Mouse (Mus musculus) midbrain, postnatal 0 days (tissue): ENCODE measurements around the gene Olfm2. TPM values are rescaled to one million over a fixed set of nuclear protein-coding genes. Genes with fewer than 3 reads are reported as not detected.

ENCODE experiments used
- ATAC-seq: fragments of 200-750 bp; cut with Nextera tagmentation; 2 replicates; pipeline ENCODE4 v1.8.0; 2017; ENCODE audit warnings: moderate number of reproducible peaks, mild to moderate bottlenecking, moderate TSS enrichment, moderate library complexity; ENCODE audit not compliant: low FRiP score
- DNase-seq: peaks from one replicate; pipeline ENCODE4 v3.0.0-alpha.2; 2015; ENCODE audit warnings: low spot score
- H3K27ac ChIP-seq: fragments of 300-500 bp; sonication (generic); 2 replicates; pipeline ENCODE4 v1.5.1; 2014; ENCODE audit warnings: low read depth, mild to moderate bottlenecking, low read length, mixed read lengths
- H3K27me3 ChIP-seq: fragments of 300-500 bp; sonication (generic); 2 replicates; pipeline ENCODE4 v1.6.1; 2014; ENCODE audit warnings: low read length, control low read depth, mixed read lengths; ENCODE audit not compliant: insufficient read depth
- H3K36me3 ChIP-seq: fragments of 300-500 bp; sonication (generic); 2 replicates; pipeline ENCODE4 v1.6.1; 2014; ENCODE audit warnings: low read length, control low read depth, mixed read lengths; ENCODE audit not compliant: insufficient read depth
- H3K4me1 ChIP-seq: fragments of 300-500 bp; sonication (generic); 2 replicates; pipeline ENCODE4 v1.6.1; 2014; ENCODE audit warnings: mild to moderate bottlenecking, control low read depth, antibody characterized with exemption, low read length, mixed read lengths; ENCODE audit not compliant: insufficient read depth
- H3K4me2 ChIP-seq: fragments of 300-500 bp; sonication (generic); 2 replicates; pipeline ENCODE4 v1.6.1; 2014; ENCODE audit warnings: low read depth, mild to moderate bottlenecking, low read length, mixed read lengths; ENCODE audit not compliant: poor library complexity, severe bottlenecking
- H3K4me3 ChIP-seq: fragments of 300-500 bp; sonication (generic); 2 replicates; pipeline ENCODE4 v1.5.1; 2014; ENCODE audit warnings: low read depth, mild to moderate bottlenecking, low read length, moderate library complexity
- H3K9ac ChIP-seq: fragments of 300-500 bp; sonication (generic); replicated peaks from 2 replicates; pipeline ENCODE4 v1.6.1; 2014; ENCODE audit warnings: mild to moderate bottlenecking, low read length, moderate library complexity, mixed read lengths; ENCODE audit not compliant: poor library complexity, severe bottlenecking
- H3K9me3 ChIP-seq: fragments of 300-500 bp; sonication (generic); 2 replicates; pipeline ENCODE4 v1.6.1; 2016; ENCODE audit warnings: low read length, control low read depth
- CTCF ChIP-seq: IDR thresholded peaks from 2 replicates; pipeline ENCODE4 v1.5.1; 2016; ENCODE audit warnings: antibody characterized with exemption, mild to moderate bottlenecking
- WGBS: fragments of 180-500 bp; shearing (Covaris S2); extraction: QIAGEN DNeasy Blood & Tissue Kit; methylation state at CpG from one replicate; pipeline ENCODE4 v1.1.7; 2014; 5-methylcytosine and 5-hydroxymethylcytosine counted together
- polyA plus RNA-seq: library from polyadenylated mRNA; unstranded; fragments of >200 nt; fragmentation: Nextera tagmentation; extraction: Ambion mirVana; gene quantifications from 2 replicates; pipeline ENCODE4 v1.2.1, GENCODE M21; 2015
- total RNA-seq: library from RNA; depleted of rRNA; stranded (reverse); fragments of >200 nt; gene quantifications from 2 replicates; pipeline ENCODE4 v1.2.3, GENCODE M21; 2014

The Olfm2 gene
- total and polyA plus RNA-seq, 2 experiments from 2014 or later: 245 to 342 TPM

GRCm38 (mm10) chr9:20642896-20643466, 103.2 kb downstream of the Olfm2 start:
- H3K4me2 ChIP-seq: peak overlapping the region; percentile 97
- ATAC-seq (peak; percentile 74), DNase-seq (peak; percentile 93)
- peak overlapping the region; percentile 80 for H3K27ac ChIP-seq
- H3K9me3 ChIP-seq: no peaks in the 10 kb centered on the region
- H3K27me3 ChIP-seq: no peaks in the 10 kb centered on the region
- under 1% methylated on average over 30 of the region's 30 CpGs for WGBS
- peaks cover 19% of the 10 kb centered on the region for H3K36me3 ChIP-seq
- peak; percentile 38; the same call in 1 of the 2 replicates for TF ChIP-seq CTCF
- peaks cover 9% of the 10 kb centered on the region; the same call in 1 of the 2 replicates for H3K4me1 ChIP-seq
- H3K9ac ChIP-seq: peak overlapping the region; percentile 74
- H3K4me3 ChIP-seq: peak overlapping the region; percentile 64

DNA sequence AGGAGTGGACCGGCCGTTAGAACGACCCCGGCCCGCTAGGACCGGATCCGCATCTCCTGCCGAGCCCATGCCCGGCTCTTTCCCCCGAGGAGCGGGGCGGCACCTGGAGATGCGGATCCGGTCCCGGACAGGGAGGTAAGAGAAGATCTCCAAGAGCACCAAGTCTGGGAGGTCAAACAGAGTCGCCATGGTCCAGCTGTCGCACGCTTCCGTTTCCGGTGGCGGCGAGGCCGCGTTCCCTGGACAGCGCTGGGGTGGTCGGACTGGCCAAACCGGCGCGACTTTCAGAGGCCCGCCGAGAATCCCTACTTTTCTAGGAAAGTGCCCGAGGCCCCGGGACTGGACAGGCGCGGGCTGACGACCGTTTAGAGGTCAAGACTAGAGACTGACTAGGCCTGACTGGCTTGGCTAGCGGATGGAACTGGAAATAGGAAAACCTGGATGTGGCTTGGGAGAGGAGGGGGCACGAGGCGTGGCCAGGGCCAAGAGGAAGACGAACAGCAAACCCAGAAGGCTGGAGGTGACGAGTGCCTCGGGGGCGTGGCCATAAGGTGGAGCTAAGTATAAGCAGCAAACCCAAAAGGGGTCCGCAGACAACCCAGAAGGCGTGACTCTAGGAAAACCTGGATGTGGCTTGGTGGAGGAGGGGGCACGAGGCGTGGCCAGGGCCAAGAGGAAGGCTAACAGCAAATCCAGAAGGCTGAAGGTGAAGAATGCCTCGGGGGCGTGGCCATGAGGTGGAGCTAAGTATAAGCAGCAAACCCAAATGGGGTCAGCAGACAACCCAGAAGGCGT, 103.9 kb downstream of the Olfm2 start, which contains the start of gene Ubl5:
TSS of gene Ubl5 (plus strand) at position 778 of the 795 bp plus-strand sequence.
- ATAC-seq: peak; percentile 91
- peak within 1 kb of the TSS; percentile 83 for H3K27ac ChIP-seq
- peak; percentile 17; the same call in 1 of the 2 replicates for TF ChIP-seq CTCF
- no peaks in the 10 kb centered on the region for H3K27me3 ChIP-seq
- peak within 1 kb of the TSS; percentile 97 for H3K4me2 ChIP-seq
- H3K4me1 ChIP-seq: peaks cover 9% of the 10 kb centered on the region; the same call in 1 of the 2 replicates
- WGBS: under 1% methylated on average over 51 of the region's 51 CpGs
- DNase-seq: peak; percentile 97
- no peaks in the 10 kb centered on the region for H3K9me3 ChIP-seq
- peak within 1 kb of the TSS; percentile 74 for H3K9ac ChIP-seq
- H3K4me3 ChIP-seq: peak within 1 kb of the TSS; percentile 64
- H3K36me3 ChIP-seq: peaks cover 21% of the 10 kb centered on the region

DNA sequence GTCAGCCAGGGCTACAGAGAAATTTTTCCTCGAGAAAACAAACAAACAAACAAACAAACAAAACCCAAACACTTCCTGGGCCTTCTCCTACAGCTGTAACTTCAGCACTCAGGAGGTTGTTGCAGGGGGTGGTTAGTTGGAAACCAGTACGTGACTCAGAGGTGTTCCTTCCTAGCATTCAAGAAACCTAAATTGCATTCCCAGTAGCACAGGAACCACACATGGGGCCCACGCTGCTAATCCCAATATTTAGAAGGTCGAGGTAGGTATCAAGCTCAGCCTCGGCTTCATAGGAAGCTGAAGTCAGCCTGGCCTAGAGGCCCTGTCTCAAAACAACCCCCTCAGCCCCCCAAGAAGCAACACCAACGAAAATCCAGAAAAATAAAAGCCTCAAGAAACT, 104.6 kb downstream of the Olfm2 start:
- H3K9ac ChIP-seq: peak overlapping the region; percentile 74
- DNase-seq (no peak), ATAC-seq (no peak)
- no peaks in the 10 kb centered on the region for H3K9me3 ChIP-seq
- TF ChIP-seq CTCF: no peak
- H3K4me1 ChIP-seq: peaks cover 9% of the 10 kb centered on the region; the same call in 1 of the 2 replicates
- 29% methylated on average over 6 of the region's 6 CpGs for WGBS
- peak overlapping the region; percentile 97 for H3K4me2 ChIP-seq
- H3K27ac ChIP-seq: peak overlapping the region; percentile 72
- no peaks in the 10 kb centered on the region for H3K27me3 ChIP-seq
- peaks cover 23% of the 10 kb centered on the region for H3K36me3 ChIP-seq
- H3K4me3 ChIP-seq: peak overlapping the region; percentile 64

- Histone ChIP-seq H3K9ac (no peak overlapping the region), H3K4me3 (no peak overlapping the region), H3K4me2 (no peak overlapping the region), H3K27ac (no peak overlapping the region), H3K4me1 (peaks cover 9% of the 10 kb centered on the region; the same call in 1 of the 2 replicates), H3K27me3 (no peaks in the 10 kb centered on the region), H3K9me3 (no peaks in the 10 kb centered on the region), H3K36me3 (peaks cover 18% of the 10 kb centered on the region)
- no peak for TF ChIP-seq CTCF
- no peak for DNase-seq
- no peak for ATAC-seq
- 91% methylated on average over 4 of the region's 4 CpGs for WGBS
These were observed 106.7 kb downstream of the Olfm2 start for GRCm38 (mm10) chr9:20639486-20639885.

GRCm38 (mm10) chr9:20638552-20638951, 107.6 kb downstream of the Olfm2 start:
- H3K9me3 ChIP-seq: no peaks in the 10 kb centered on the region
- peaks cover 9% of the 10 kb centered on the region; the same call in 1 of the 2 replicates for H3K4me1 ChIP-seq
- peaks cover 18% of the 10 kb centered on the region for H3K36me3 ChIP-seq
- no peak overlapping the region for H3K4me2 ChIP-seq
- H3K27ac ChIP-seq: no peak overlapping the region
- DNase-seq (no peak), ATAC-seq (no peak)
- TF ChIP-seq CTCF: no peak
- H3K4me3 ChIP-seq: no peak overlapping the region
- no peaks in the 10 kb centered on the region for H3K27me3 ChIP-seq
- H3K9ac ChIP-seq: no peak overlapping the region
- 98% methylated on average over 19 of the region's 19 CpGs for WGBS

DNA sequence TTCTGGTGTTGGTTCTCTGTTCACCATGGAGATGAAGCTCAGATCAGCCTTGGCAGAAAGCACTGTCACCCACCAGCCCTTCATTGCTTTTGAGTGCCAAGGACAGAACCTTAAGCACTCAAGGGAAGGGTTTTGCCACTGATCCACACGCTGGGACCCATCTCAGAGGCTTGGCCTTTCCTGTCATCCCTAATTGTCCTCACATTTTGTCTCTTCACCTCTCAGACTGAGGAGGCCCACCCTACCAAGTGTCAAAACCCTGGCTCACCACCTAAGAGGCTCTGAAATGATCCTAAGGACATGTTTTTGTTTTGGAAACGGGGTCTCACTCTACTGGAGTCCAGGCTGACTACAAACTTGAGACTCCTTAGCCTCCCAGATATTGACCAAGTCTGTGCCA, 109.4 kb downstream of the Olfm2 start:
- WGBS: 86% methylated on average over 2 of the region's 2 CpGs
- ATAC-seq: no peak
- H3K4me2 ChIP-seq: no peak overlapping the region
- H3K9me3 ChIP-seq: no peaks in the 10 kb centered on the region
- H3K27ac ChIP-seq: no peak overlapping the region
- no peak overlapping the region for H3K9ac ChIP-seq
- no peak for DNase-seq
- no peak overlapping the region for H3K4me3 ChIP-seq
- H3K4me1 ChIP-seq: peaks cover 9% of the 10 kb centered on the region; the same call in 1 of the 2 replicates
- H3K27me3 ChIP-seq: no peaks in the 10 kb centered on the region
- TF ChIP-seq CTCF: no peak
- H3K36me3 ChIP-seq: peaks cover 18% of the 10 kb centered on the region
